Mouse (Mus musculus) hindbrain, embryonic 15.5 days (tissue): ENCODE measurements at regions not wholly inside any gene's neighbourhood (a gene's known extent, or its start where the extent isn't known, plus 50 kb on each side); places are given as distances from the start of the nearest gene placed in this dataset.

Source experiments
- ATAC-seq: fragments of 200-750 bp; cut with Nextera tagmentation; 2 replicates; pipeline ENCODE4 v1.8.0; 2017; ENCODE audit warnings: low read depth, moderate number of reproducible peaks, moderate TSS enrichment; ENCODE audit not compliant: low FRiP score
- H3K27ac ChIP-seq: fragments of 300-500 bp; sonication (generic); replicated peaks from 2 replicates; pipeline ENCODE4 v1.5.1; 2015; ENCODE audit warnings: mild to moderate bottlenecking, inconsistent platforms
- H3K27me3 ChIP-seq: fragments of 300-500 bp; sonication (generic); 2 replicates; pipeline ENCODE4 v1.6.1; 2015; ENCODE audit warnings: control low read depth, inconsistent platforms
- H3K36me3 ChIP-seq: fragments of 300-500 bp; sonication (generic); 2 replicates; pipeline ENCODE4 v1.6.1; 2015; ENCODE audit warnings: control low read depth, inconsistent platforms
- H3K4me1 ChIP-seq: fragments of 300-500 bp; sonication (generic); replicated peaks from 2 replicates; pipeline ENCODE4 v1.6.1; 2015; ENCODE audit warnings: control low read depth, inconsistent platforms
- H3K4me2 ChIP-seq: fragments of 300-500 bp; sonication (generic); 2 replicates; pipeline ENCODE4 v1.6.1; 2015; ENCODE audit warnings: moderate library complexity, mild to moderate bottlenecking, inconsistent platforms
- H3K4me3 ChIP-seq: fragments of 300-500 bp; sonication (generic); 2 replicates; pipeline ENCODE4 v1.5.1; 2015; ENCODE audit warnings: mild to moderate bottlenecking, inconsistent platforms
- H3K9ac ChIP-seq: fragments of 300-500 bp; sonication (generic); 2 replicates; pipeline ENCODE4 v1.6.1; 2015; ENCODE audit warnings: inconsistent platforms
- H3K9me3 ChIP-seq: fragments of 300-500 bp; sonication (generic); 2 replicates; pipeline ENCODE4 v1.6.1; 2016; ENCODE audit warnings: control low read depth, inconsistent platforms
- WGBS: fragments of 180-500 bp; shearing (Covaris S2); methylation state at CpG from one replicate; pipeline ENCODE4 v1.1.7; 2015; 5-methylcytosine and 5-hydroxymethylcytosine counted together

DNA sequence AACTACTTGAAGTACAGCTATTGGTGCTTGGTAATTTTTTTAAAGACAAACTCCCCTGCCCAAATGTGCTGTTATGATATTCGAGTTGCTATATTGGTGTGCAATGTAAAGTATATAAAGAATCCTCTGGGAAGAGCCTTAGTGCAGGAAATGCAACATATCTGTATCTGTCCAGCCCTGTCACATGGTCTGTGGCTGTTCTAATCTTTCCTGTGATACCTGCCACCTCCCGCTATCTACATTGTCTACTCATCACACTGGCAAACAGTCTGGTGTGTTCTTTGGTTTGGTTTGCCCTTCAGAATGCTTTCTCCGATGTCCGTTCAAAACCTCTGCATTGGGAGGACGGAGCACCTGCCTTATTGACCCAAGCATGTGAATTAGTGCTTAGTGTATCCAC lies 262.6 kb upstream of the Atp2b1 start:
- Histone ChIP-seq H3K9ac (no peak overlapping the region), H3K27me3 (no peaks in the 10 kb centered on the region), H3K4me1 (no peaks in the 10 kb centered on the region), H3K36me3 (no peaks in the 10 kb centered on the region), H3K4me2 (no peak overlapping the region), H3K9me3 (no peaks in the 10 kb centered on the region), H3K4me3 (no peak overlapping the region), H3K27ac (no peak overlapping the region)
- 90% methylated on average over 5 of the region's 5 CpGs for WGBS
- ATAC-seq: no peak

DNA sequence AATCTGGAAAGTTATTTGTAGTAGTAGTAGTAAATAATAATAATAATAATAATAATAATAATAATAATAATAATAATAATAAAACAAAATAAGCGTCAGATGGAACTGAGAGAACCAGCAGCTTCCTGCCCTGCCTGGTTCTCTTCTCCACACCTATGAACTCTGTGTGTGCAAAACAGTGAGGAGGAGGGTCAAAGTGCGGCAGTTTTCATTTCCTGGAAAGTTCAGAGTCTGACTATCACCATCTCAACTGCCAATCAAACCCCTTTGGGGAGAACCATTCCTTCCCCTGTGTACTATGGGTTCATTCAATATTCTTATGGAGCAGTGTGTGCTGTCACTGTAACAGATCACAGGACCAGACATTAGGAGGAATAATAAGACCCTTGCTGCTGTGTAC lies 262.1 kb upstream of the Atp2b1 start:
- 91% methylated on average over 2 of the region's 2 CpGs for WGBS
- Histone ChIP-seq H3K27me3 (no peaks in the 10 kb centered on the region), H3K4me1 (no peaks in the 10 kb centered on the region), H3K9me3 (no peaks in the 10 kb centered on the region), H3K9ac (no peak overlapping the region), H3K36me3 (no peaks in the 10 kb centered on the region), H3K4me2 (no peak overlapping the region), H3K4me3 (no peak overlapping the region), H3K27ac (no peak overlapping the region)
- ATAC-seq: no peak

DNA sequence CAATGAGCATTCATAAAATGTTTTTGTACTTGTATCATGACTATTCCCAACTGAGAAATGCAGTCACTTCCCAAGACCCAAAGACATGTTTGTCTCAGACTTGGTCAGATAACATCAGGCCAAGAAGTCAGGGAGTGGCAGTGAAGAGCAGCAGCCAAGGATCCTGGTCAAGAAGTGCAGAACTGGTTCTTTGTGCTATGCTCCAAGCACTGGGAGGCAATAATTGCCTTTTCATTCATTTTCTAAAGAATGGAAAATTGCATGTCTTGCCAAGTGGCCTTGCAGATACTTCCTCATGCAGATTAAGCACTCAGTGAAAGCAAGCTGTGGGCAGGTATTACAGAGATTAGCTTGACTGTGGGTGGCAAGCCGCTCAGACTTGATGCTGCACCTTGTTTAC lies 253.5 kb upstream of the Atp2b1 start:
- ATAC-seq: no peak
- 68% methylated on average over 1 of the region's 1 CpGs for WGBS

DNA sequence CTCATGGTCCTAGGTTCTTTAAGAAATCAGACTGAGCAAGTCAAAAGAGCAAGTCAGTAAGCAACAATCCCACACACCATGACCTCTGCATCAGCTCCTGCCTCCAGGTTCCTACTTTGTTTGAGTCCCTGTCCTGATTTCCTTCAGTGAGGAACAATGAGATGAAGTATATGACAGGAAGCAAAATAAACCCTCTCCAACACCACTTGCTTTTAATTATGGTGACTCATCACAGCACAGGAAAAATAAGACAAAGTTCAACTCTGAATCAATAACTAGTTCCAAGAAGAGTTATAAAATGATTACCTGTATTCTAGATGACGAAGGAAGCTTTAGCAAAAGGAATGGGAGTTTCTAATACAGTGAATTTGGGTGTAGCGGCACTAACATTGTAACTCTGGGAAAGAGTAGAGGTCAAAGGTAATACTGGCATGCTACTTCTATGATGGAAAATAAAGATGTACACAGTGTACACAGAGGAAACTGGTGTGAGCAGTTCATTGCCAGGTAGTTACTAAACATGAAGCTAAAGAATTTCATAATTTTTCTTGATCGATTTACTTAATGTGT lies 248.2 kb upstream of the Atp2b1 start:
- Histone ChIP-seq H3K27ac (no peak overlapping the region), H3K36me3 (no peaks in the 10 kb centered on the region), H3K27me3 (no peaks in the 10 kb centered on the region), H3K9ac (no peak overlapping the region), H3K4me2 (no peak overlapping the region), H3K9me3 (no peaks in the 10 kb centered on the region), H3K4me1 (no peaks in the 10 kb centered on the region), H3K4me3 (no peak overlapping the region)
- WGBS: 98% methylated on average over 3 of the region's 3 CpGs
- no peak for ATAC-seq

More for the DNA sequence above, 253.5 kb upstream of the Atp2b1 start:
- no peak overlapping the region for H3K4me3 ChIP-seq
- H3K4me1 ChIP-seq: no peaks in the 10 kb centered on the region
- no peak overlapping the region for H3K4me2 ChIP-seq
- no peaks in the 10 kb centered on the region for H3K9me3 ChIP-seq
- no peaks in the 10 kb centered on the region for H3K36me3 ChIP-seq
- H3K27me3 ChIP-seq: no peaks in the 10 kb centered on the region
- H3K27ac ChIP-seq: no peak overlapping the region
- H3K9ac ChIP-seq: no peak overlapping the region

DNA sequence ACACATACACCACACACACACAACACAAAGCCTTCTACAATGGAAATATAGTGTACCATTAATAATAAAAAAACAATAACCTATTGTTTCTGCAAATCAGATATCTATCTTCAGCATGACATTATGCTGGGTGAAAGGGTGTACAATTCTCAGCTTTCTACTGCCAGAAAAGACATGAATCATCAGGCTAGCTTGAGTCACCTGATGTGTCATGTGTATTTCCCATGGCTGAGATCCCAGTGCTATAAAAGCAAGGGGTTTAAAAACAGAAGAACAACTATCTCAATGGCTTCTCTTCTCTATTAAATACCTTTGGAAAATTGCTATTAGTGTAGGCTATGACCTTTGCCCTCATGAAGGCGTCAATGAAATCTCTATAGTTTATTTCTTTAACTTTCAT lies 246.5 kb upstream of the Atp2b1 start:
- no peak for ATAC-seq
- Histone ChIP-seq H3K4me1 (no peaks in the 10 kb centered on the region), H3K4me2 (no peak overlapping the region), H3K27ac (no peak overlapping the region), H3K9ac (no peak overlapping the region), H3K4me3 (no peak overlapping the region), H3K27me3 (no peaks in the 10 kb centered on the region), H3K36me3 (no peaks in the 10 kb centered on the region), H3K9me3 (no peaks in the 10 kb centered on the region)
- 78% methylated on average over 1 of the region's 1 CpGs for WGBS

DNA sequence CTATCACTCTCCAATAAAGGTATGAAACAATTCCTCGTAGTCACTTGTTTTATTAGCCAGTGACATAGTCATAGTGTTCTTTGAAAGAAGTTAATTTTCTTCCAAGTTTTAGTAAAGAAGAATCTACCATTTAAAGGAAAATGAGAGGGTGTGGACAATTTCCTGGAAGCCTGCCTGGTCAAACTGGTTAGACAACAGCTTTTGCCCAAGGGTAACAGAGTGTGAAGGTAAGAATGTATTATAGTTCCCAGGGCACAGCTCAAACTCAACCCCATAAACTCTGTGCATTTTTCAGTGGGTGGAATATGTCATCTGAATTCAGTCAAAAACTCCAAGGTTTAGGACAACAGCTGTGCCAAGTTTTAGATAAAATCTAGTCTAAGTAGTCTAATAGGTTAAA lies 240.1 kb upstream of the Atp2b1 start:
- no peak for ATAC-seq
- Histone ChIP-seq H3K9me3 (no peaks in the 10 kb centered on the region), H3K4me2 (no peak overlapping the region), H3K27me3 (no peaks in the 10 kb centered on the region), H3K9ac (no peak overlapping the region), H3K36me3 (no peaks in the 10 kb centered on the region), H3K4me1 (no peaks in the 10 kb centered on the region), H3K27ac (no peak overlapping the region), H3K4me3 (no peak overlapping the region)
- 92% methylated on average over 1 of the region's 1 CpGs for WGBS

DNA sequence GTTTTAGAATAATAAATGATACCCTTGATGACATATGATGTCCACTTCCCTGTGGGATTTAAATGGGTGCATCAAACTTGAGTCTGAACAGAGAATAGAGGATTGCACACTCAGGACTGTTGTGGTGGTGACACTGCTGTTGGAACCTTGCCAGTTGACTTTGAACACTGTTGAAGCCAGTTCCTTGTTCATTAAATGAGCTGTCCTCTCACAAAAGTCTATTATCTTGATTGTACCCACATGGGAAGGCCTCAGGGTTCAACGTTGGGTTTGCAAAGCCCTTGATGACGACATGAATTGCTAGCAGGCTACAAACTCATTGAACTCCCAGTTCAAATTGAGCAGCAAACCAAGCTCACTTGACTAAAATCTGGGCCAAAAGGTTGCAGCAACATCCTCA lies 237.3 kb upstream of the Atp2b1 start:
- H3K4me2 ChIP-seq: no peak overlapping the region
- H3K9ac ChIP-seq: no peak overlapping the region
- H3K4me3 ChIP-seq: no peak overlapping the region
- no peak overlapping the region for H3K27ac ChIP-seq
- no peaks in the 10 kb centered on the region for H3K27me3 ChIP-seq
- no peaks in the 10 kb centered on the region for H3K4me1 ChIP-seq
- ATAC-seq: no peak
- H3K9me3 ChIP-seq: no peaks in the 10 kb centered on the region
- H3K36me3 ChIP-seq: no peaks in the 10 kb centered on the region
- WGBS: 68% methylated on average over 2 of the region's 2 CpGs

DNA sequence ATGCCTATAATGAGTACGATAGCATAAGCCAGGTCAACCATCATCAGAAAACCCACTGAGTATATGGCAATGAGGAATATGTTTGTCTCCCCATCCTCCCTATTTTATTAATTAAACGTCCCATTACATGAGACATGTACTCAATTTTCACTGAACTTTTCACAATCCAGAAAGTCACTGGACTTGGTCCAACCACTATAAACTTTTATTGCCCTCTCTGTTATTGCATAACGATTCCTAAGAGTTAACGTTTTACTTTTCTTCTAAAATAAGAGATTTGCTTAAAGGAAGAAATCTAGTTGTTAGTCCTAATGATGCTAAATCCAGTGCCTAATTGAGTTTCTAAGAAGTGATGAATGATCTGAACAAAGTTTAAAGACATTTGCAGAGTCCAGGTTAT lies 236.0 kb upstream of the Atp2b1 start:
- Histone ChIP-seq H3K36me3 (no peaks in the 10 kb centered on the region), H3K9me3 (no peaks in the 10 kb centered on the region), H3K4me3 (no peak overlapping the region), H3K27ac (no peak overlapping the region), H3K4me2 (no peak overlapping the region), H3K9ac (no peak overlapping the region), H3K4me1 (no peaks in the 10 kb centered on the region), H3K27me3 (no peaks in the 10 kb centered on the region)
- 89% methylated on average over 4 of the region's 4 CpGs for WGBS
- ATAC-seq: no peak

DNA sequence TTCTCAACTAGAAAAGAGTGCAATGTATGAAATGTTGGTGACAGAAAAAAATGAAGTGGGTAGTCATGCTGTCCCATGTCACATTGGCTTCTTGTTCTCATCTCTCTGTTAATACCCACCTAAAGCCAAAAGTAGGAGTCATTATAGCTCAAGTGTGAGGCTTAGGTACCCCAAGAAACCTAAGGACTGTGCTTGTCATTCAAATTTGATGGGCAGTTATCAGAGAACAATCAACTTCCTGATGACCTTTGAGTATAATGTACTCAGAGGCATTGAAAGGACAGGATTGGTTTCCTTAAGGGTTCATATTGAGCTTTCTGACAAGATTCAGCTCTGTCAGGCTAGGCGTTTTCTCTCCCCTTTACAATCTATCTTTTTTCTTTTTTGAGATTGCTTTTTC lies 231.8 kb upstream of the Atp2b1 start:
- Histone ChIP-seq H3K4me2 (no peak overlapping the region), H3K4me3 (no peak overlapping the region), H3K9me3 (no peaks in the 10 kb centered on the region), H3K27me3 (no peaks in the 10 kb centered on the region), H3K9ac (no peak overlapping the region), H3K4me1 (no peaks in the 10 kb centered on the region), H3K36me3 (no peaks in the 10 kb centered on the region), H3K27ac (no peak overlapping the region)
- 83% methylated on average over 1 of the region's 1 CpGs for WGBS
- no peak for ATAC-seq

DNA sequence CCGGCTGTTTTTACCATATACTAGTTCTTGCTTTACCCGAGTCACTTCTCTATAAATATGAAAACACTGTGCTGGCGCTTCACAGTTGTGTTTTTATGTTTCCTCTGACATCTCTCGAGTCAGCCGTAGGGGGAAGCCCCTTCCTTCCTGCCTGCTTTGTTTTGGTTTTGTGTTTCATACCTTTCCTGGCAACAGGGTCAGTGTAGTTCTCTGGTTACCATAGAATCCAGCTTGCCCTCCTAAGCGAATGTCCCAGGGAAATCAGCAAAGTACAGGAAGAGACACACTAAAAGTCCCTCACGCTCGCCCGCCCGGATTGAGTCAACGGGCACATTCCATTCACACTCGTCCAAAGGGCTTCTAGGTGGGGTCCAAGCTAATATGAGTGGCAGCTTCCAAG lies 230.0 kb upstream of the Atp2b1 start:
- WGBS: 52% methylated on average over 12 of the region's 12 CpGs
- Histone ChIP-seq H3K9me3 (no peaks in the 10 kb centered on the region), H3K4me3 (no peak overlapping the region), H3K4me2 (peak overlapping the region; percentile 21), H3K9ac (no peak overlapping the region), H3K36me3 (no peaks in the 10 kb centered on the region), H3K27ac (no peak overlapping the region), H3K27me3 (no peaks in the 10 kb centered on the region), H3K4me1 (no peaks in the 10 kb centered on the region)
- no peak for ATAC-seq

DNA sequence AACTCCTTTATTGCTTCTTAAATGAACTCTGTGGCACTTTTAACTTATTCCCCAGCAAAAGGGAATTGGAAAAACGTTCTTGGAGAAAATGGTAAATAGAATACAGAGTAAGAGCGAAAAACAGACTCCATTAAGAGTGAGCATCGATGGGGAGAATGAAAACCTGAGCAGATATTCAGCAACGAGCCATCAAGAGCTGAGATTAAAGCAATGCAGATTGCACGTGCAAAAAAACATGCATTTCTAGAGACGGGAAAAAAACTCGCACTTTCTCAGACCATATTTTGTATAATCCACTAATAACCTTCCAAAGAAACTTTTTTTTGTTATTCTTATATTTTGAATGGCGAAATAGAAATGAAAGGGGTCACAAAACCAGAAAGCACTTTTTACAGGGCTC lies 229.5 kb upstream of the Atp2b1 start:
- Histone ChIP-seq H3K4me3 (no peak overlapping the region), H3K9me3 (no peaks in the 10 kb centered on the region), H3K27me3 (no peaks in the 10 kb centered on the region), H3K27ac (no peak overlapping the region), H3K9ac (no peak overlapping the region), H3K4me2 (no peak overlapping the region; the same call in 1 of the 2 replicates), H3K4me1 (no peaks in the 10 kb centered on the region), H3K36me3 (no peaks in the 10 kb centered on the region)
- WGBS: 85% methylated on average over 8 of the region's 8 CpGs
- no peak for ATAC-seq

DNA sequence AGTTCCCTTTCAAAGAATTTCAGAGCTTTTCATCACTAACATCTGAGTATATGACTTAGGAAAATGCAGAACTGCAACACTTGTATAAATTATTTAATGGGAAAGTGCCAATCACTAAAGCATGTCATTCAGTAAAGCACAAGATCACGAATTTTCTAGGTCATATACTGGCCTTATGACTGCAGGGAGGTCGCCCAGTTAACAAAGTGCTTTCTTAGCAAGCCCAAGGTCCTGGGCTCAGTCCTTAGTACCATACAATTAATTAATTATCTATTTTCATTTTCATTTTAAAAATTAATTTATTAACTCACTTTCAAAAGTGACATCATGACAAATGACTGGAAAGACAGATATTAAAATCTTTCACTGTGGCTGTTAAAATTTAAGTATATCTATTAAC lies 228.5 kb upstream of the Atp2b1 start:
- Histone ChIP-seq H3K4me2 (no peak overlapping the region), H3K4me3 (no peak overlapping the region), H3K4me1 (no peaks in the 10 kb centered on the region), H3K27ac (no peak overlapping the region), H3K36me3 (no peaks in the 10 kb centered on the region), H3K9me3 (no peaks in the 10 kb centered on the region), H3K27me3 (no peaks in the 10 kb centered on the region), H3K9ac (no peak overlapping the region)
- 72% methylated on average over 2 of the region's 2 CpGs for WGBS
- ATAC-seq: no peak

DNA sequence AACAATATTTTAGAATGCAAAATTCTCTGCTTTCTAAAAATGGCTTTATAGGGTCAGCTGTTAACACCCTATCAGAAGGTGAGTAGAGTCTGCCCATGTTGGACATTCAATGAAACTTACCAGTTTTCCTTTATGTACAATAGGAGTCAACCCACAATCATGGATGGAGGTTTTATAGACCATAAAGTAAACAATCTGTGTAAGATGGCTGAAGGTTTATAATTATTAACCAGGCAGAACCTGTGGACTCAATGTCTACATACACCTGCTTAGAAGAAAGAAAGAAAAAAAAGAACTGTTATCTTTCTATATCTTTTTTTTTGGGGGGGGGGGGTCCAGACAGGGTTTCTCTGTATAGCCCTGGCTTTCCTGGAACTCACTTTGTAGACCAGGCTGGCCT lies 227.8 kb upstream of the Atp2b1 start:
- Histone ChIP-seq H3K27me3 (no peaks in the 10 kb centered on the region), H3K4me2 (no peak overlapping the region), H3K36me3 (no peaks in the 10 kb centered on the region), H3K9ac (no peak overlapping the region), H3K27ac (no peak overlapping the region), H3K4me3 (no peak overlapping the region), H3K9me3 (no peaks in the 10 kb centered on the region), H3K4me1 (no peaks in the 10 kb centered on the region)
- no peak for ATAC-seq
